Mouse (Mus musculus) heart, postnatal 0 days (tissue): Measurements from ENCODE around the gene Cryba1.

Experiments
- CTCF ChIP-seq: IDR thresholded peaks from 2 replicates; pipeline ENCODE4 v1.5.1; 2016; ENCODE audit warnings: antibody characterized with exemption, control low read depth, low read depth
- EP300 ChIP-seq: IDR thresholded peaks from 2 replicates; pipeline ENCODE4 v1.6.1; 2016; ENCODE audit warnings: antibody characterized with exemption, low read depth

DNA sequence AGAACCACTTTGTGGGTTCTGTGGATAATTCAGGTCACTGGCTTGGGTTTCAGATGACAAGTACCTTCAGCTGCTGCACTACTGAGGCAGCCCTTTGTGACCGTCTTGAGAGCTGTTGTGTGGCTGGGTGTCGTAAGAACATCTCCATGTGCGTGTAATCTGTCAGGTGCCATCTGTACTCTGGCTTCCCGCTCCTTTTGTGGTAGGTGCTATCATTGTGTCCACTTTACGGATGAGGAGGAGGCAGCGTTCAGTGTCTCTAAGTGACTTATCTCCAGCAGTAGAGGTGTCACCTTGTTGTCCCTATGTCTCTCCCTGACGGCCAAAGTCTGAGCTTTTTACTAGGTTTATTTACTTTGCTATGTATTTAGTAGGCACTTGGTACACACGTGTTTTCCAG lies 45.3 kb upstream of the Cryba1 start:
- TF ChIP-seq CTCF (no peak), EP300 (no peak)
